Mouse (Mus musculus) intestine, embryonic 14.5 days (tissue): ENCODE results near the gene Hils1. TPM values are rescaled to one million over a fixed set of nuclear protein-coding genes. Genes with fewer than 3 reads are reported as not detected.
A peak's percentile ranks its signal among the peaks of the same experiment; 100 is the strongest.

Experiments used
- ATAC-seq: fragments of 200-750 bp; cut with Nextera tagmentation; replicated peaks from 2 replicates; pipeline ENCODE4 v1.8.0; 2017; ENCODE audit warnings: low read depth, moderate number of reproducible peaks, moderate TSS enrichment, moderate library complexity; ENCODE audit not compliant: low FRiP score, low TSS enrichment
- DNase-seq: peaks from one replicate; pipeline ENCODE4 v3.0.0-alpha.2; 2018; ENCODE audit warnings: low spot score
- H3K27ac ChIP-seq: fragments of 300-500 bp; sonication (generic); 2 replicates; pipeline ENCODE4 v1.5.1; 2014; ENCODE audit warnings: low read depth, mild to moderate bottlenecking, control low read depth
- H3K27me3 ChIP-seq: fragments of 300-500 bp; sonication (generic); replicated peaks from 2 replicates; pipeline ENCODE4 v1.6.1; 2014; ENCODE audit warnings: low read length, control low read depth; ENCODE audit not compliant: control insufficient read depth, insufficient read depth
- H3K36me3 ChIP-seq: fragments of 300-500 bp; sonication (generic); 2 replicates; pipeline ENCODE4 v1.6.1; 2014; ENCODE audit warnings: low read length, control low read depth; ENCODE audit not compliant: control insufficient read depth, insufficient read depth
- H3K4me1 ChIP-seq: fragments of 300-500 bp; sonication (generic); replicated peaks from 2 replicates; pipeline ENCODE4 v1.6.1; 2014; ENCODE audit warnings: low read length, control low read depth, mixed read lengths; ENCODE audit not compliant: control insufficient read depth, insufficient read depth
- H3K4me2 ChIP-seq: fragments of 300-500 bp; sonication (generic); 2 replicates; pipeline ENCODE4 v1.6.1; 2014; ENCODE audit warnings: low read length
- H3K4me3 ChIP-seq: fragments of 300-500 bp; sonication (generic); 2 replicates; pipeline ENCODE4 v1.5.1; 2014; ENCODE audit warnings: low read depth, low read length, control low read depth, mixed read lengths
- H3K9ac ChIP-seq: fragments of 300-500 bp; sonication (generic); 2 replicates; pipeline ENCODE4 v1.6.1; 2014; ENCODE audit warnings: mild to moderate bottlenecking, low read length
- H3K9me3 ChIP-seq: fragments of 300-500 bp; sonication (generic); 2 replicates; pipeline ENCODE4 v1.6.1; 2016; ENCODE audit warnings: low read length, control low read depth; ENCODE audit not compliant: control insufficient read depth
- WGBS: fragments of 180-500 bp; shearing (Covaris S2); extraction: QIAGEN DNeasy Blood & Tissue Kit; methylation state at CpG from one replicate; pipeline ENCODE4 v1.1.7; 2014; 5-methylcytosine and 5-hydroxymethylcytosine counted together
- polyA plus RNA-seq: library from polyadenylated mRNA; unstranded; fragments of >200 nt; fragmentation: Nextera tagmentation; extraction: Ambion mirVana; gene quantifications from 2 replicates; pipeline ENCODE4 v1.2.1, GENCODE M21; 2014

Gene Hils1
- not detected in 2 replicates for polyA plus RNA-seq

GRCm38 (mm10) chr11:94967419-94967818 lies at the start of gene Hils1:
Hils1 (plus strand) TSS chr11:94967593.
- no peaks in the 10 kb centered on the region for H3K27me3 ChIP-seq
- no peak within 1 kb of the TSS for H3K4me3 ChIP-seq
- no peaks in the 10 kb centered on the region for H3K4me1 ChIP-seq
- no peaks in the 10 kb centered on the region for H3K36me3 ChIP-seq
- H3K27ac ChIP-seq: no peak within 1 kb of the TSS
- ATAC-seq: no peak
- 44% methylated on average over 4 of the region's 4 CpGs for WGBS
- no peak within 1 kb of the TSS for H3K9ac ChIP-seq
- no peak within 1 kb of the TSS for H3K4me2 ChIP-seq
- no peak for DNase-seq
- H3K9me3 ChIP-seq: no peaks in the 10 kb centered on the region

GRCm38 (mm10) chr11:94917717-94918116 lies 49.7 kb upstream of the Hils1 start:
- Histone ChIP-seq H3K27me3 (no peaks in the 10 kb centered on the region), H3K4me2 (no peak overlapping the region), H3K4me1 (peaks cover 27% of the 10 kb centered on the region), H3K9ac (no peak overlapping the region), H3K27ac (peak overlapping the region; percentile 23; the same call in 1 of the 2 replicates), H3K36me3 (no peaks in the 10 kb centered on the region), H3K9me3 (no peaks in the 10 kb centered on the region), H3K4me3 (no peak overlapping the region)
- DNase-seq (no peak), ATAC-seq (no peak)
- WGBS: 68% methylated on average over 6 of the region's 6 CpGs

- ATAC-seq: no peak
- Histone ChIP-seq H3K27me3 (no peaks in the 10 kb centered on the region), H3K36me3 (no peaks in the 10 kb centered on the region), H3K4me3 (no peak overlapping the region), H3K9ac (no peak overlapping the region), H3K4me2 (no peak overlapping the region), H3K9me3 (no peaks in the 10 kb centered on the region), H3K27ac (peak overlapping the region; percentile 65; the same call in 1 of the 2 replicates), H3K4me1 (peaks cover 20% of the 10 kb centered on the region)
- 22% methylated on average over 6 of the region's 6 CpGs for WGBS
- no peak for DNase-seq
Measured at GRCm38 (mm10) chr11:94920996-94921401, 46.4 kb upstream of the Hils1 start.

- Histone ChIP-seq H3K9ac (no peak overlapping the region), H3K4me1 (peaks cover 41% of the 10 kb centered on the region), H3K27me3 (no peaks in the 10 kb centered on the region), H3K4me2 (no peak overlapping the region), H3K27ac (no peak overlapping the region), H3K9me3 (no peaks in the 10 kb centered on the region), H3K36me3 (no peaks in the 10 kb centered on the region), H3K4me3 (no peak overlapping the region)
- 92% methylated on average over 4 of the region's 4 CpGs for WGBS
- no peak for ATAC-seq
- no peak for DNase-seq
Measured at GRCm38 (mm10) chr11:94924977-94925376, 42.4 kb upstream of the Hils1 start.

- 45% methylated on average over 11 of the region's 11 CpGs for WGBS
- ATAC-seq (no peak), DNase-seq (no peak)
- Histone ChIP-seq H3K9me3 (no peaks in the 10 kb centered on the region), H3K27me3 (no peaks in the 10 kb centered on the region), H3K27ac (peak overlapping the region; percentile 98), H3K4me1 (peaks cover 46% of the 10 kb centered on the region), H3K36me3 (no peaks in the 10 kb centered on the region), H3K9ac (no peak overlapping the region), H3K4me2 (no peak overlapping the region), H3K4me3 (no peak overlapping the region)
Measured at GRCm38 (mm10) chr11:94926431-94926830, 41.0 kb upstream of the Hils1 start.

- no peaks in the 10 kb centered on the region for H3K9me3 ChIP-seq
- peaks cover 44% of the 10 kb centered on the region for H3K4me1 ChIP-seq
- 12% methylated on average over 5 of the region's 5 CpGs for WGBS
- no peaks in the 10 kb centered on the region for H3K36me3 ChIP-seq
- no peaks in the 10 kb centered on the region for H3K27me3 ChIP-seq
- H3K27ac ChIP-seq: peak overlapping the region; percentile 98
- H3K4me2 ChIP-seq: 0 out of 2 replicates have a peak overlapping the region, but pooled peaks have one; percentile 42
- DNase-seq (no peak), ATAC-seq (no peak)
- 0 out of 2 replicates have a peak overlapping the region, but pooled peaks have one; percentile 5 for H3K9ac ChIP-seq
- no peak overlapping the region for H3K4me3 ChIP-seq
Measured at GRCm38 (mm10) chr11:94927771-94928291, 39.6 kb upstream of the Hils1 start.

GRCm38 (mm10) chr11:94928820-94929219 lies 38.6 kb upstream of the Hils1 start:
- no peak overlapping the region; the same call in 1 of the 2 replicates for H3K4me3 ChIP-seq
- DNase-seq (peak; percentile 95), ATAC-seq (peak; percentile 89)
- H3K9ac ChIP-seq: no peak overlapping the region
- peak overlapping the region; percentile 98 for H3K27ac ChIP-seq
- 3% methylated on average over 11 of the region's 13 CpGs for WGBS
- no peaks in the 10 kb centered on the region for H3K36me3 ChIP-seq
- peaks cover 51% of the 10 kb centered on the region for H3K4me1 ChIP-seq
- no peaks in the 10 kb centered on the region for H3K27me3 ChIP-seq
- peak overlapping the region; percentile 42 for H3K4me2 ChIP-seq
- no peaks in the 10 kb centered on the region for H3K9me3 ChIP-seq

GRCm38 (mm10) chr11:94929599-94929998 lies 37.8 kb upstream of the Hils1 start:
- Histone ChIP-seq H3K4me3 (no peak overlapping the region), H3K4me2 (peak overlapping the region; percentile 42), H3K27ac (peak overlapping the region; percentile 98), H3K4me1 (peaks cover 58% of the 10 kb centered on the region), H3K27me3 (no peaks in the 10 kb centered on the region), H3K36me3 (no peaks in the 10 kb centered on the region), H3K9me3 (no peaks in the 10 kb centered on the region), H3K9ac (no peak overlapping the region)
- no peak for ATAC-seq
- DNase-seq: no peak
- WGBS: 32% methylated on average over 9 of the region's 9 CpGs

GRCm38 (mm10) chr11:94930151-94930550 lies 37.2 kb upstream of the Hils1 start:
- no peak for ATAC-seq
- Histone ChIP-seq H3K4me1 (peaks cover 64% of the 10 kb centered on the region), H3K27ac (peak overlapping the region; percentile 98), H3K4me3 (no peak overlapping the region), H3K36me3 (no peaks in the 10 kb centered on the region), H3K27me3 (no peaks in the 10 kb centered on the region), H3K4me2 (peak overlapping the region; percentile 42; the same call in 1 of the 2 replicates), H3K9me3 (no peaks in the 10 kb centered on the region), H3K9ac (no peak overlapping the region)
- 31% methylated on average over 4 of the region's 4 CpGs for WGBS
- DNase-seq: no peak
